Mouse (Mus musculus) urinary bladder, postnatal 14 days (tissue): ENCODE data around the gene Slc35d3.

ENCODE experiments used
- DNase-seq: peaks from one replicate; pipeline ENCODE4 v3.0.0; 2021; ENCODE audit warnings: low spot score

Gene Slc35d3

DNA sequence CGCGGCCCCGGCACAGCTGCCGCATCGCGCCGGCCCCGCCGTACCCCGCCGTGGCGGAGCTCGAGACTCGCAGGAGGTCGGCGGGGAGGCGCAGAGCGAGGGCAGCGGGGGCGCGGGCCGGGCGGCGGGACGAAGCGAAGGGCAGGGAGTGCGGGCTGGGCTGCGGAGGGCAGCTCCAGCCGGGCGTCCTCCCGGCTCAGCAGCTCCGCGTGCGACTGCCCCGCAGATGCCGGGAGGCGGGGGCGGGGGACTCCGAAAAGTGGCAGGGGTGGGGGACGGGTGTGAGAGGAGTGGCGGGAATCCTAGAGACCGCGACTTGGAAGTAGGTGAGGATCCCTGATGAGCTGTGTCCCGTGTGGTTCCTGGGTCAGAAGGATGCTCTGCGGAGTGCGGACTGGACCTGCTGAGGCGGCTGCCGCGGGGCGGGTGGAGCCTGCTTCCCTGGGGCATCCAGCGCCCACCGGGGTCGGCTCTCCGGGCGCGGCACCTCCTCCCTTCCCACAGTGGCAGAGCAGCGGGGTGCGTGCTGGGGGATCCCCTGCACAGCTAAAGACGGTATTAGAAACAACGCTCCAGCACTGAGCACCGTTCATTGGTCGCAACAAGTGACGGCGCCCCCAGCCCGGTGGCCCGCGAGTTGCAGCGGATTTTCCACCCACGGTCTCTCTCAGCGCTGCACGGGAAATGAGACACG lies at the start of gene Slc35d3:
TSS of gene Slc35d3 (minus strand) at position 462 of the 694 bp plus-strand sequence.
- no peak for DNase-seq

DNA sequence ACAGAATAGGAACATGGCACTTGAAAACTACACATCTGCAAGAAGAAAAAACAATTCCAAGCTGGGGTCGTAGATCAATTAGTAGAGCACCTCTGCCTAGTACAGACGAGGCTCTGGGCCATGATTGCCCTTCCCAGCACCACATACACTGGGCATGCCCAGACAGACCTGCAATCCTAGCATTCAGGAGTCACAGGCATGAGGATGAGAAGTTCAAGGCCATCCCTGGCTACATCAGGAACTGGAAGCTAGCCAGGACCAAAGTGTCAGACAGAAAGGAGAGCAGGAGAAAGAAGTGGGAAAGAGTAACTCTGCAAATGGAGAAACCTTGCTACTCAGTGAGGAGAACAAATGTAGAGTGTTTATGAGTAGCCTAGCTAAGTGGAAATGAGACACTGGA lies 48.9 kb upstream of the Slc35d3 start:
- no peak for DNase-seq

DNA sequence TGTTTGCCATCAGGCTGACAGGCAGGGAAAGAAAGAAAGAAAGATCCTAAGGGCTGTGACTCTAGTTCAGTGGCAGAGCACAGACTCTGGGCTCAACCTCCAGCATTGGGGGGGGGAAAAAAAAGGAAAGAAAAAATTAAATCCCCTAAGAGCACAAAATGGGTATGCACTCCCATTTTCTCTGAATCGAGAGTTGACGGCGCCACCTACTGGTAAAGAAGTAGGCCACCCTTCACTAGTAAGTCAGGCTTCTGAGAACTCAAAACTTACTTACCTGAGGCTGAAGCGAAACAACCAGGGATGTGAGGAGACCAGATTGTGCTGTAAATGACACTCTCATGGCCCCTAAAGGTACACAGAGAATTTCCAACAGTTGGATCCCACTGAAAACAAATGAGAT lies 42.7 kb upstream of the Slc35d3 start:
- peak; percentile 38 for DNase-seq

DNA sequence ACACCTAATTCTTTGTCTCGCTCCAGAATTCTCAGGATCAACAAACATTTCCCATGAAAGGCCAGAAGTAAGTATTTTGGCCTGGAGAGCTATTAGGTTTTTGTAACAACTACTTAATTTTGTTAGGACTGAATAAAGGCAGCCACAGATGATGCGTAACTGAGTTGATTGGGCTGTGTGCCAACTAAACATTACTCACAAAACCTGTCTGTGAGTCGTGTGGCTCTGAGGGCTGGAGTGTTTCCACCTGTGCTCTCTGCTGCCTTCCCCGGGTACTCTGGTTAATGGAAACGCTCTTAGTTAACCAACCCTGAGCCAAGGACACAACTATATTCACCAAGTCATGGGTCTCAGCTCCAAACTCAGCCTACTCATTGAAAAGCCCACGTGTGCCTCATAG lies 41.9 kb upstream of the Slc35d3 start:
- peak; percentile 35 for DNase-seq

DNA sequence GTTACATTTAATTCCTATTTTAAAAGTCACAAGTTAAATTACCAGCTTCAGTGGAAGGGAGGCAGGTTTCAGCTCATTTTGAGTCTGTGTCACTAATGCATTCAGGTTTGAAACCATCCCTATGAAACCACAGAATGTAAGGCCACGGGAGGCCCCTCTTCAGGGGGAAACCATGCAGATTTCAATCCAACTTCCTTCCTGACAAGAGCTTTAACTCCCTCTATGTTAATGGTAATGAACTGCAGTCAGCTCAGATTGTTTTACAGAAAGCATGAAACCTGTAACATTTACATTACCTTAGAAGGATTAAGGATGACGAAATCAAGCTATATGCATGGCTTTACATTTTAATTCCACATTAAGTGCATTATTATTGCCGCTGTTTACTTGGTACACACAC lies 40.4 kb upstream of the Slc35d3 start:
- no peak for DNase-seq

DNA sequence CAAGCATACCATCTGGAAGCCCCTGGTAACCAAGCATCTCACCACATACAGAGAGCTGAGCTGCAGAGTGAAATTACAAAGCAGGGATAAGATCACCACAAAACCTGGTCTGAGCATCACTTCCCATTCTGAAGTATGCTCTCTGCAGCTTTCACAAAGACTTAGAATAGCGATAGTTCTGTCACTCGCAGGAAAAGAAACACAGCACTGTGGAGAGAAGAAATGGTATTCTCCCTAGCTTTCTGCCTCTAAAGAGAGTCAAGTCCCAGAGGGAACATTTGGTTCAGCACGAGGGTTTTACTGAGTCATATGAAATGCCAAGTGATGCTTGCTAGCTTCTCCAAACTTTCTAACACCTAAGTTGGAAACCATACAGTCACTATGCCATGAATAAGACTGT lies 38.6 kb upstream of the Slc35d3 start:
- no peak for DNase-seq

DNA sequence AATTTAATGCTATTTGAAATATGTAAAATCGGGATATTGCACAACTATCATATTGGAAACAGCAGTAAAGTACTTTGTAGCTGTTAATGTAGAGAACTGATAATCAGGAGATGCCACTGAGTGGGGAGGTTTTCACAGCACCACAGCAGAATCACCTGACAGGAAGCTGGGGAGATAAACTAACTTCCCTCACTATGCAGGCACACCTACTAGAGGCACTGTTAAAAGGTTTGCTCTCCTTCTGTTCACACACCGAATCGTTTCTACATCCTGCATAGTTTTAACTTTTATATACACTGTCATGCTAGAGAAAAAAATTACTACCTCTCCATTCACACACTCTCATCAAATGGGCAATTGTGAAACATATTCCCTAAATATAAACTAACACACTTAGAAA lies 35.0 kb upstream of the Slc35d3 start:
- DNase-seq, result no peak

DNA sequence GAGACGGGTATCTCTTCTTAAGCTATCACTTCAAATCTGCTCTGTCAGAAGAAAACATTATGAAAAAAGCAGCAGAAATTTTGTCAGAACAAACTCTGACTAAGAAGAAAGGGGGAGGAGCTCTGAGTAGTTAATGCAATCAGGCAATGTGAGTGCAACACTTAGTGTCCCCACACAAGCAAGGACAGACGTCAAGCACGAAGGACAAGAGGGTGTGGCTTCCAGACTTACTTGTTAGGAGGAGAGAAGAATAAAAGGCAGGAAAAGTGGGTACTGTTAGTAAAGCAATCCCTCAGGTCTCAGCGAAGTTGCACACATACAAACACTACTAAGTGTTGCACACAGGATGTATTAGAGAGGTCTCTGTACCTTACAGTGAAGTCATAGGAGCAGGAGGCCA lies 33.1 kb upstream of the Slc35d3 start:
- DNase-seq, result no peak

DNA sequence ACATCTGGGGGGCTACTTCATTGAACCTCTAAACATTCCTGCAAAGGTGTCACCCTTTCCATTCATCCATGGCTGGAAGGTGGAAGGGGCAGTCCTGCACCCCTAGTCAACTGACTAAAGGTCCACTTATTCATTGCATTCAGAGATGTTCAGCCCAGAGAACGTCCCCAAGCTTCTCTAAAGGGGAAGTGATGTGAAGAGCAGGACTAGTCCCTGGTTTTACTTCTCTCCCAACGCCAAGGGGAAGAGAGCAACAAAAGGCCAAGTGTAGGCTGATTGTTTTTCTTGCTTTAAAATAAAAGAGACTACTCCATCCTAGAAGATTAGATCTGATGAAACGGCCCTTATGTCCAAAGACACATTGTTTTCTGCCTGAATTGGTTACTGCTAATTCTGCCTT lies 29.2 kb upstream of the Slc35d3 start:
- DNase-seq, result no peak

DNA sequence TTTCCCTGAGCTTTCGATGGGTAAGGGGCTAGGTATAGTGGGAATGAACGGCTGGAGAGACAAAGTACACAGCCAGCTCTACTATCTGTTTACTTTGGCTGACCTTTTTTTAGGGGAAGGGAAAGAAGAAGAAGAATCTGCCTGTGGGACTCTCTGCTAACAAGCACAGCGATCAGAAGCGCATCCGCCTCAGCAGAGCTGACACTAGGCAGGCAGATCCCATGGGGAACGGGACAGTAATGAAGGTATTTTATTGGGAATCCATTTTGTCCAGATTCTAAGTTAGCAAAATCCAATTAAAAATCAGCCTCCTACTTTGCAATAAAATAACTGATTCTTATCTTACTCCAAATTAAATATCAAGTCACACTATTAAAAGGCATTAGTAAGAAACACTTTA lies 27.9 kb upstream of the Slc35d3 start:
- no peak for DNase-seq

DNA sequence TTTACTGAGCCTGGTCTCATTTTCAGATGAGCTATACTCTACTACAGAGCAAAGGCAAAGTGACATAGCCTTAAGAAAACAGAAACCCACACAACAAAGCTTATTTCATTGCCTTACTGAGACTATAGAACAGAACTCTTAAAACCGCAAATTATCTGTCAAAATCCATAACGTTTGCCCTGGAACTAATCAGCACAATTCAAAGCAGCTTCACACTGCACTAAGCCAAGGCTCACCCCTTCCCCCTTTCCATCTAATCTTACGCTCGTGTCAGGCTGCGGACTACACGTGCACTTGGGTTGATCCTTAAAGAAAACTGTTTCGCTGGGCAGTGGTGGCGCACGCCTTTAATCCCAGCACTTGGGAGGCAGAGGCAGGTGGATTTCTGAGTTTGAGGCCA lies 26.4 kb upstream of the Slc35d3 start:
- no peak for DNase-seq

DNA sequence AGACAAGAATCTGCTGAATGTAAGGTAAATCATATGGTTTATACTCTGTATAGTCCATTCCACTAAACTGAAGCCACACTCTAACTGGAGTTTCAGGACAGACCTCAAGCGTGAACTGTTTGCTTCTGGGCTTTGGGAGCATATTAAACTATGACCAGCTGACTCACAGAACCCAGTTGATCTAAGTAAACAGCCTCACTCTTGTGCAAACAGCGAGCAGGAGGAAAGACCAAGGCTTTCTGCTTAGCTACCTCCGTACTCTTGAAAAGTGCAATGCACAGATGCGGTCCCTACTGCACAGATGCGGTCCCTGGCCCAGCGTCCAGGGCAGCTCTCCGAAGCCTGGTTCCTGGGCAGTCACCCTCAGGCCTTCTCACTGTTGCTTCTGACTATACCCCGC lies 26.0 kb upstream of the Slc35d3 start:
- peak; percentile 6 for DNase-seq

DNA sequence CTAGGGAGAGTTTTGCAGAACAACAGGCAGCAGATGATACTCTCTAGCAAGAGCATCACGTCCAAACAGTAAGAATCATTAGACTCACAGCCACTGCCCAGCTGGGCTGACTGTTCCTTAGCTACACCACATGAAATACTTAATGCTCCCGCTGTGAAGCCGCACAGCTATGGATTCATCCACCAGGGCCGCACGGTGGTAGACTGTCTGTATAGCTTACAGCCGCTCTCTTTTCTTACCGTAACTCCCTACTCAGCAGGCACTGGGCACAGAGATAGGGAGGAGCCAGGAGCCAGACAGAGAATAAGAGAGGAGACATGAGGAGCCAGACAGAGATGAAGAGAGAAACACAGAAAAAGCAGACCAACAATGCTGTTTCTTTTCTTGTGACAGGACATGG lies 25.4 kb upstream of the Slc35d3 start:
- no peak for DNase-seq

DNA sequence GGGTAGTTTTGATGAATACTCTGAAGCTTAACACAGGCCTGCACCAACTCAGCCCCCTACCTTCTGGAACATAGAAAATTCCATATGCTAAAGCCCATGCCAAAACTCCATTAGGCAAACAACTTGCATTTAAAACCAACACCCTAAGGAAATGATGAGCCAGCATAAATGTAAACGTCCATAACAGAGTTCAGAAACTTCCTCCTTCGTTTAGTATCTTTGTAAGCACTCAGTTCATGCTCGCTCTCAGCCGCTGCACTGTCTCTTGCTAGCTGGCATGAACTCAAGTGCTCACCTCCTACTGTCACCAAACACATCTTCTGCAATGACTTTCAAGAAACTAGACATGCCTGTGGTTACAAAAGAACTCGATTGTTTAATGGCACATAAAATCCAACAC lies 24.1 kb upstream of the Slc35d3 start:
- DNase-seq, result no peak

DNA sequence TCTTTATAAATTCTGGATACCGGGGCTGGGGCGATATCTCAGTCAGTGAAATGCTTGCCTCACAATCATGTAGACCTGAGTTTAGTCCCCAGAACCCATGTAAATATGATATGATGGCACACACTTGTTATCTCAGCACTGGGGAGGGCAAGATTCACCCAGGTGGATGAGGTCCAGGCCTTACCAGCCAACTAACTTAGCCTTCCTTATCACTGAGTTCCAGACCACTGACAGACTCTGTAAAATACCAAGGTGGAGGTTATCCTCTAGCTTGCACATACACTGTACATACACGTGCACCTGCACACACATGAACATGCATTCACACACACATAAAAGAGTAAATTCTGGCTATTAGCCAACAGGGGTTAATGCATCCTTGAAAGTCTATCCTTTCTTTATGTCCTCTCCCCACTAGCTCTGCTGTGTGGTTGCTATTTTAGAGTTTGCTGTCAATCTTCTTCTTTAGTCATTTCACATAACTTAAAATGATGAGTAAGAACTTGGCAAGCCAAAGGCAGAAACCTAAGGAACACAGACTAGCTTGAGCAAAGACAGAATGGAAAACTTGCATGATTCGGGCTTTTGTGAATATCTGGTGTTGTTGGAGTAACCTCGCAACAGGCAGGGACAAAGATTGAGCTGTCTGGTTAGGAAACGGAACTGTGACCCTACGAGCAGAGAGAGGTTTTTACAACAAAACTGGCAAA lies 4.5 kb upstream of the Slc35d3 start:
- DNase-seq, result no peak

DNA sequence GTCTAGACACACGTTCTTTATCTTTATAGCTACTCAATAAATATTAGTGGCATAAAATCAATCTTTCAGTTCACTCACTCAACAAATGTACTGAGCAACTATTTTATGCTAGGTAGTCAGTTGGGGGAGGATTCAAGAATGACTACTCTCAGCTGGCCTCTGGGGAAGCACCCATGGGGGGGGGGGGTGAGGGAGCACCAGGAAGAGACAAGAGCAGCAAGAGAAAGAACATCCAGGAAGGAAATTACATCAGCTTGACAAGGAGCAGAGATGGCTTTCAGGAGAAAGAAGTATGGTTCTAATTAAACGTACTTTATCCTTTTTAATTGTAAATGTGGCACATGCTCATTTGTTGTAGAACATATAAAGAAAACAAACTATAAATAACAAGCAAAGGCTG lies 2.4 kb upstream of the Slc35d3 start:
- no peak for DNase-seq

DNA sequence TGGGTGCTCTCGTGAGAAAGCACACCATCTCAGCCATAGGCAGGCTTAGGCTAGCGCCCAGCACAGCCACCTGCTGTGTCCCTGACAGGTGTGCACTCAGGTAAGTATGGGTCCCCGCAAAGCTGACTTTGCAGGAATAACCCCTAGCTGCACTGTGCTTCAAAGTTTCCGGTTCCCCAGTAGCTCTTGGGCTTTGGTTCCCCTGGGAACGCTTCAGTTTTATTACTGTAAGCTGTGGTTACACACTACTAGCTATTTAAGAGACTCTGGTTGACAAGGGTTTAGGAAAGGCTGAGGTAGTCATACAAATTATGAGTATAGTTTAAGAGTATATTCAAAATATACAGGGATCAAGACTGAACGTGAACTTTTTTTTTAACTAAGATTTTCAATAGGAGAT lies 1.5 kb upstream of the Slc35d3 start:
- DNase-seq, result no peak

DNA sequence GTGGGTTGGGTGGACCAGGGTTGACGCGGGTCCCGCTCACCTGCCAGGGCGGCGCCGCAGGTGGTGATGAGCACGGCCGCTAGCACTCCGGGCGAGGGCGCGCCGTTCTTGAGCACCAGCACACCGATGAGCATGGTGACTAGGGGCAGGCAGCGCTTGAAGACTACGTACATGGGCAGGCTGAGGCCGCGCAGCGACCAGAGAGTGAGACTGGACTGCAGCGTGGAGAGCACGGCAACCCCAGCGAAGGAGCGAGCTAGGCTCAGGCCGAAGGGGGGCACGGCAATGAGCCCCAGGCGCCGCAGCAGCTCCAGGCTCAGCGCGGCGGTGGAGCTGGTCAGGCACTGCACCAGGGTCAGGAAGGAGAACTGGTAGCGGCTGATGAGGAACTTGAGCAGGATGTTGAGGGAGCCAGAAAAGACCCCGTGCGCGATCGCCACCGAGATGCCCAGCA lies 688 bp downstream of the Slc35d3 start:
- DNase-seq, result peak; percentile 9

DNA sequence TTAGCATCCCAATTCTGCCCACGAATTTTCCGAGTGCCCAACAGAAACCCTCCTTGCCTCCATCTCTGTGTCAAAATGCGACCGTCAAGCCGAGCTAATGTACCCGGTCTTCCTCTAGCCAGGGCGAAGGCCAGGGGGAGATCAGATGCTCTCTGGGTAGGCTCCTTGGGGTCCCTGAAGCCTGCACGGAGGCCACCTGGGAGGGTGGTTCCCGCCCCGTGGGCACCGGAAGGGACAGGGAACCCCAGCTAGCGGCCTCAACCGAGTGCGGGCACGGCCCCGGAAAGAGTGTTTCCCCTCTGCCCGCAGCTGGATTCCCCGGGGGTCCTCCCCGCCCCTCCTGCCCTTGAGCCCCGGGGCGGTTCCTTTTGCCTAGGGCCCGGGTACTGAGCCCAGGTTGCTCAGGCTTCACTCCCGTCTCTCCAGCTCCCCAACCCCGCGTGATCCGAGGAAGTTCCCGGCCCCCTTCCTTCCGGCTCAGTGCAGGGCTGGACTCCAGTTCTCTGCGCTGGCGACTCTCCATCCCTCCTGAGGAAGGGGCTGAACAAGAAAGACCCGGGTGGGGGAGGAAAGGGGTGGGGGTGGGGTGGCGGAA lies 1.4 kb downstream of the Slc35d3 start:
- no peak for DNase-seq

DNA sequence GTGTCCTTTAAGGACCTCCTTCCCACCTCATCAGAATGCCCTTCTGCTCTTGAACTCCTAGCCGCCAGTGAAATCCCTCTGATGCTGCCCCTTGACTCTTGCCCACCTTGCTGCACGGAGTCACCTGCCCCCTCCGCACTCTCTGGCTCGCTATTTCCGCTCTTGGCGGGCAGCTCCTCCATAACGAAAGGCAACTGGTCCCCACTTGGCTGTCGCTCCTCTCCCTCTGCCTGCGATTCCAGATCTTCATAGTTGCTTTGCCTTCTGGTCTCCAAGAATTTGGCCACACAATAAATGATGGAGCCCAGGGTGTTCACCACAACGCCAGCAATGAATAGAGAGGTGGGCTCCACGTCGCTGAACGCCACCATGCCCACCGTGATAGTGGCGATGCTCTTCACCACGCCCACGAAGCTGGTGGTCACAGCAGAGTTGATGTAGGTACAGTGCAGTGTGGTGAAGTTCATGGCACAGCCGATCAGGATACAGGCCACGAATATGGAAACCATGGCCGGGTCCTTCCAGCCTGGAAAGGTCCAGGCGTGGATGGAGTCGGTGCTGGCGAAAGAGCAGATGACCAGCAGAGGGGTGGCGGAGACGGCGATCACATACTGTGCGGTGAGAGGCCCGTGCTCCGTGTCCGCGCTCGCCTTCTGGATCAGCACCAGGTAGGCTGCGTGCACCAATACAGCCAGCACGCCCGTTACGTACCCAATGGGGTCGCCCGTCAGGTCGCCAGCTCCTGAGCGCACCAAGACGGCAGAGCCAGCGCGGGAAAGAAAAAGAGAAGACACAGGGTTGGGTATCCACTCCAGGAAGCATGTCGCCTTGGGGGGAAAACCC lies 2.1 kb downstream of the Slc35d3 start:
- DNase-seq, result no peak

DNA sequence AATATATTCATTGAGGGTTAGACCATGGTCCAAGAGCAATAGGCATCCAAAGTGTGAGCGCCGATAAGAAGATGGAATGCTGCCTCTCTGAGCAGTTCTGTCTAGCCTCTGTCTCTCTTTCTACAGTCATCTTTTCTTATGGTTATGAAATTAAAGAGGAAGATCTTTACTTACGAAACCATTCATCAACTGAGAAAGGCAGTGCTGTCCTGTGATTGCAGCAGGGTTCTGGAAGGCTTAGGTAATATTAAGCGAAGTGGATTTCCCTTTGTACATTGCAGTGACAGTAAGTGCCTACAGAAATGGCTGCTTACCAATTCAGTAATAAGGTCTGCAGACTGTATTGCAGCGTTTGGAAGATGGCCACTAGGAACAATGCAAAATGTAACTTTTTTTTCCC lies 11.4 kb downstream of the Slc35d3 start:
- DNase-seq, result no peak

DNA sequence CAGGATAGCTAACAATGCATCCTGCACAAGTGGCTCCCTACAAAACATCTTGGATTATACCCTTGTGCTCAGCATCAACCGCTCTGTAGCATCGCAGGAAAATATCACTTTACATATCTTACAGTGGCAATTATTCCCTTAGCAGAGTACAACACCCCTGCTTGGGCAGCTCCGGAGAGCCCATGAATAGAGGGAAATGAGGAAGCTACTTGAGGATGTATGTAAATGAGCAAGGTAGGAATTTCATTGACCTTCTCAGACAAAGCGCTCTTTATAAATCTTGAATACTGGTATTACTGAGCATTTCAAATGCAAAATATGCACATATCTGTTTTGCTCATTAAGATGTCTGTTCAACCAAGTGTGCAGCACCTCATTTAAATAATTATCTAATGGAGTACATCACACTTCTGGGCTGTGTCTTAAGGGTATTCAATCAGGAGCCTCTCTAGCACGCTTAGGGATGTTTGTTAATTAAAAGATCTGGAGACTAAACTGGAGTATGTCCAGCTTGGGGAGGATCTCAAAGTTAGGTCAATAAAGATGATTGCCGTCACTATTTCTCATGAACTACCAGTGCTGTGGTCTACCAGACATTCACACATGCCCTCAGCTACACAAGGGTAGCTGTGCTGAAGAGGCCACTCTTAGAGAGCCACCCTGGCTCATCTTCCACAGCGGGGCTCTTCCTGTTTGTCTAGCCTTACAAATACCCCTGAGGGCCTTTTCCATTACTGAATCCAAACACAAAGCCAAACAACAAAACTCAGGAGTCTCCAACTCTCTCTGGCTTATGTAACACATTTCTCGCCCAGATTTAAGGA lies 15.2 kb downstream of the Slc35d3 start:
- DNase-seq, result no peak
